Mouse (Mus musculus) limb, embryonic 11.5 days (tissue): Measurements from ENCODE around the gene Hdac4. TPM values are rescaled to one million over a fixed set of nuclear protein-coding genes. Genes with fewer than 3 reads are reported as not detected.

Experiments
- ATAC-seq: fragments of 200-750 bp; cut with Nextera tagmentation; 2 replicates; pipeline ENCODE4 v1.8.0; 2017; ENCODE audit warnings: low read depth; ENCODE audit not compliant: insufficient number of reproducible peaks, low FRiP score, low TSS enrichment
- DNase-seq: peaks from one replicate; pipeline ENCODE4 v3.0.0-alpha.2; 2015; ENCODE audit warnings: low spot score
- H3K27ac ChIP-seq: fragments of 300-500 bp; sonication (generic); replicated peaks from 2 replicates; pipeline ENCODE4 v1.5.1; 2014; ENCODE audit warnings: low read depth, mild to moderate bottlenecking, low read length
- H3K27me3 ChIP-seq: fragments of 300-500 bp; sonication (generic); 2 replicates; pipeline ENCODE4 v1.6.1; 2014; ENCODE audit warnings: mild to moderate bottlenecking, low read length, mixed read lengths; ENCODE audit not compliant: control insufficient read depth, insufficient read depth
- H3K36me3 ChIP-seq: fragments of 300-500 bp; sonication (generic); 2 replicates; pipeline ENCODE4 v1.6.1; 2014; ENCODE audit warnings: mild to moderate bottlenecking, low read length, moderate library complexity, mixed read lengths; ENCODE audit not compliant: control insufficient read depth, insufficient read depth
- H3K4me1 ChIP-seq: fragments of 300-500 bp; sonication (generic); 2 replicates; pipeline ENCODE4 v1.6.1; 2014; ENCODE audit warnings: low read length, mixed read lengths; ENCODE audit not compliant: control insufficient read depth, insufficient read depth
- H3K4me2 ChIP-seq: fragments of 300-500 bp; sonication (generic); 2 replicates; pipeline ENCODE4 v1.6.1; 2014; ENCODE audit warnings: low read depth, mild to moderate bottlenecking, moderate library complexity; ENCODE audit not compliant: severe bottlenecking
- H3K4me3 ChIP-seq: fragments of 300-500 bp; sonication (generic); 2 replicates; pipeline ENCODE4 v1.5.1; 2014; ENCODE audit warnings: low read depth, low read length
- H3K9ac ChIP-seq: fragments of 300-500 bp; sonication (generic); 2 replicates; pipeline ENCODE4 v1.6.1; 2014; ENCODE audit warnings: mild to moderate bottlenecking, low read length
- H3K9me3 ChIP-seq: fragments of 300-500 bp; sonication (generic); 2 replicates; pipeline ENCODE4 v1.6.1; 2016; ENCODE audit warnings: low read length; ENCODE audit not compliant: control insufficient read depth
- WGBS: fragments of 180-500 bp; shearing (Covaris S2); extraction: QIAGEN DNeasy Blood & Tissue Kit; methylation state at CpG from one replicate; pipeline ENCODE4 v1.1.7; 2014; 5-methylcytosine and 5-hydroxymethylcytosine counted together
- polyA plus RNA-seq: library from polyadenylated mRNA; unstranded; fragments of >200 nt; fragmentation: Nextera tagmentation; extraction: Ambion mirVana; gene quantifications from 2 replicates; pipeline ENCODE4 v1.2.1, GENCODE M21; 2014

The Hdac4 gene
- polyA plus RNA-seq, 1 experiment from 2014 or later, result 24.2 TPM

- no peak for ATAC-seq
- DNase-seq, result no peak
- Histone ChIP-seq H3K27ac (no peak overlapping the region), H3K4me2 (no peak overlapping the region), H3K27me3 (no peaks in the 10 kb centered on the region), H3K9me3 (no peaks in the 10 kb centered on the region), H3K4me3 (no peak overlapping the region), H3K36me3 (peaks cover 3% of the 10 kb centered on the region), H3K9ac (no peak overlapping the region), H3K4me1 (peaks cover 23% of the 10 kb centered on the region)
- 82% methylated on average over 3 of the region's 3 CpGs for WGBS
Observed at GRCm38 (mm10) chr1:91959891-91960290, 235.6 kb downstream of the Hdac4 start.

- no peak for DNase-seq
- Histone ChIP-seq H3K4me1 (peaks cover 16% of the 10 kb centered on the region), H3K9ac (no peak overlapping the region), H3K9me3 (no peaks in the 10 kb centered on the region), H3K4me3 (no peak overlapping the region), H3K27me3 (no peaks in the 10 kb centered on the region), H3K4me2 (no peak overlapping the region), H3K36me3 (peaks cover 3% of the 10 kb centered on the region), H3K27ac (no peak overlapping the region)
- 88% methylated on average over 5 of the region's 5 CpGs for WGBS
- no peak for ATAC-seq
Observed at GRCm38 (mm10) chr1:91959044-91959443, 236.5 kb downstream of the Hdac4 start.

GRCm38 (mm10) chr1:91956229-91956628, 239.3 kb downstream of the Hdac4 start:
- Histone ChIP-seq H3K27ac (no peak overlapping the region), H3K27me3 (no peaks in the 10 kb centered on the region), H3K36me3 (peaks cover 3% of the 10 kb centered on the region), H3K9ac (no peak overlapping the region), H3K4me2 (no peak overlapping the region), H3K4me3 (no peak overlapping the region), H3K4me1 (peaks cover 16% of the 10 kb centered on the region; the same call in 1 of the 2 replicates), H3K9me3 (no peaks in the 10 kb centered on the region)
- ATAC-seq (no peak), DNase-seq (no peak)
- 81% methylated on average over 4 of the region's 4 CpGs for WGBS

- H3K27me3 ChIP-seq, result no peaks in the 10 kb centered on the region
- H3K27ac ChIP-seq, result no peak overlapping the region
- no peak overlapping the region for H3K4me2 ChIP-seq
- no peaks in the 10 kb centered on the region; the same call in 1 of the 2 replicates for H3K36me3 ChIP-seq
- H3K4me3 ChIP-seq, result no peak overlapping the region
- DNase-seq (no peak), ATAC-seq (no peak)
- H3K9ac ChIP-seq, result no peak overlapping the region
- peaks cover 16% of the 10 kb centered on the region; the same call in 1 of the 2 replicates for H3K4me1 ChIP-seq
- no peaks in the 10 kb centered on the region for H3K9me3 ChIP-seq
- 90% methylated on average over 5 of the region's 5 CpGs for WGBS
Observed at GRCm38 (mm10) chr1:91954954-91955353, 240.5 kb downstream of the Hdac4 start.

- Histone ChIP-seq H3K36me3 (peaks cover 4% of the 10 kb centered on the region; the same call in 1 of the 2 replicates), H3K9me3 (no peaks in the 10 kb centered on the region), H3K4me2 (no peak overlapping the region), H3K9ac (no peak overlapping the region), H3K27ac (no peak overlapping the region), H3K4me3 (no peak overlapping the region), H3K4me1 (peaks cover 16% of the 10 kb centered on the region; the same call in 1 of the 2 replicates), H3K27me3 (no peaks in the 10 kb centered on the region)
- WGBS, result 17% methylated on average over 6 of the region's 6 CpGs
- DNase-seq (peak; percentile 44), ATAC-seq (0 out of 2 replicates have a peak, but pooled peaks have one; percentile 31)
Observed at GRCm38 (mm10) chr1:91952912-91953311, 242.6 kb downstream of the Hdac4 start.

- no peaks in the 10 kb centered on the region for H3K4me1 ChIP-seq
- H3K9ac ChIP-seq, result no peak overlapping the region
- H3K27me3 ChIP-seq, result no peaks in the 10 kb centered on the region
- WGBS, result 97% methylated on average over 7 of the region's 7 CpGs
- DNase-seq, result no peak
- H3K36me3 ChIP-seq, result peaks cover 10% of the 10 kb centered on the region; the same call in 1 of the 2 replicates
- no peaks in the 10 kb centered on the region for H3K9me3 ChIP-seq
- no peak overlapping the region for H3K4me3 ChIP-seq
- no peak overlapping the region for H3K27ac ChIP-seq
- no peak for ATAC-seq
- no peak overlapping the region for H3K4me2 ChIP-seq
Observed at GRCm38 (mm10) chr1:91947441-91947840, 248.1 kb downstream of the Hdac4 start.

GRCm38 (mm10) chr1:91942583-91942982, 252.9 kb downstream of the Hdac4 start:
- Histone ChIP-seq H3K4me2 (no peak overlapping the region), H3K27me3 (no peaks in the 10 kb centered on the region), H3K36me3 (peaks cover 6% of the 10 kb centered on the region; the same call in 1 of the 2 replicates), H3K4me1 (no peaks in the 10 kb centered on the region), H3K27ac (no peak overlapping the region), H3K9me3 (no peaks in the 10 kb centered on the region), H3K9ac (no peak overlapping the region), H3K4me3 (no peak overlapping the region)
- DNase-seq (no peak), ATAC-seq (no peak)
- 78% methylated on average over 2 of the region's 2 CpGs for WGBS

GRCm38 (mm10) chr1:91942031-91942430, 253.5 kb downstream of the Hdac4 start:
- 66% methylated on average over 3 of the region's 3 CpGs for WGBS
- no peak overlapping the region for H3K4me2 ChIP-seq
- no peaks in the 10 kb centered on the region for H3K9me3 ChIP-seq
- H3K36me3 ChIP-seq, result peaks cover 5% of the 10 kb centered on the region; the same call in 1 of the 2 replicates
- DNase-seq (no peak), ATAC-seq (no peak)
- H3K27ac ChIP-seq, result no peak overlapping the region
- no peaks in the 10 kb centered on the region for H3K27me3 ChIP-seq
- H3K4me1 ChIP-seq, result no peaks in the 10 kb centered on the region
- no peak overlapping the region for H3K9ac ChIP-seq
- H3K4me3 ChIP-seq, result no peak overlapping the region

GRCm38 (mm10) chr1:91941094-91941493, 254.4 kb downstream of the Hdac4 start:
- Histone ChIP-seq H3K4me3 (no peak overlapping the region), H3K36me3 (0 out of 2 replicates have a peak, but pooled peaks cover 2% of the 10 kb centered on the region)

More at GRCm38 (mm10) chr1:91941094-91941493, 254.4 kb downstream of the Hdac4 start:
- Histone ChIP-seq H3K27me3 (no peaks in the 10 kb centered on the region), H3K9me3 (no peaks in the 10 kb centered on the region), H3K4me1 (no peaks in the 10 kb centered on the region), H3K9ac (no peak overlapping the region), H3K27ac (no peak overlapping the region), H3K4me2 (no peak overlapping the region)
- 96% methylated on average over 1 of the region's 1 CpGs for WGBS
- DNase-seq, result no peak
- ATAC-seq, result no peak
